In genomic region chr6:108456231-108457062, GRCm38 (mm10) we compare ENCODE assay signal across 8 mouse cellular contexts.
DNase-seq lines count a peak whose midpoint lies in the region; ATAC-seq lines count a peak whose summit lies in the region.

No protein-coding gene starts in this region.

- peak; percentile 53 to 84 for DNase-seq in adrenal gland, adult (ENCODE audit: inconsistent age in 2 of 2, low spot score in 1 of 2)
- no peak for DNase-seq in adrenal gland, adult 8-10 months
- DNase-seq in embryonic facial prominence, embryonic 11.5 days (ENCODE audit: low spot score), result peak; percentile 67
- no peak for DNase-seq in liver, embryonic 11.5 days (ENCODE audit: low spot score)
- no peak for DNase-seq in thymus, postnatal 14 days

- H3K36me3 ChIP-seq in embryonic facial prominence, embryonic 11.5 days (replicated peaks; ENCODE audit: control insufficient read depth, insufficient read depth, low read depth, low read length), result no peaks in the 10 kb centered on the region
- H3K36me3 ChIP-seq in heart, embryonic 12.5 days, result peaks cover 5% of the 10 kb centered on the region; the same call in 1 of the 2 replicates
- H3K36me3 ChIP-seq in kidney, embryonic 15.5 days, result no peaks in the 10 kb centered on the region
- H3K36me3 ChIP-seq in liver, embryonic 11.5 days (ENCODE audit: control insufficient read depth, insufficient read depth, low read length), result no peaks in the 10 kb centered on the region
- H3K36me3 ChIP-seq in neural tube, embryonic 15.5 days, result no peaks in the 10 kb centered on the region

- H3K4me3 ChIP-seq in embryonic facial prominence, embryonic 11.5 days (ENCODE audit: low read depth, low read length), result no peak overlapping the region
- H3K4me3 ChIP-seq in heart, embryonic 12.5 days, result peak overlapping the region; percentile 23
- H3K4me3 ChIP-seq in kidney, embryonic 15.5 days (replicated peaks), result 0 out of 2 replicates have a peak overlapping the region, but pooled peaks have one; percentile 3
- no peak overlapping the region for H3K4me3 ChIP-seq in liver, embryonic 11.5 days (ENCODE audit: low read depth, low read length)
- H3K4me3 ChIP-seq in neural tube, embryonic 15.5 days (replicated peaks), result peak overlapping the region; percentile 4; the same call in 1 of the 2 replicates

- H3K4me2 ChIP-seq in embryonic facial prominence, embryonic 11.5 days (ENCODE audit: low read depth, low read length), result peak overlapping the region; percentile 21; the same call in 1 of the 2 replicates
- H3K4me2 ChIP-seq in heart, embryonic 12.5 days, result peak overlapping the region; percentile 63
- H3K4me2 ChIP-seq in kidney, embryonic 15.5 days, result peak overlapping the region; percentile 47
- H3K4me2 ChIP-seq in liver, embryonic 11.5 days, result peak overlapping the region; percentile 26; the same call in 1 of the 2 replicates
- peak overlapping the region; percentile 54 for H3K4me2 ChIP-seq in neural tube, embryonic 15.5 days

- peak; percentile 39; the same call in 1 of the 2 replicates for ATAC-seq in embryonic facial prominence, embryonic 11.5 days (replicated peaks; ENCODE audit: insufficient number of reproducible peaks, low FRiP score, low TSS enrichment, low read depth)
- ATAC-seq in heart, embryonic 12.5 days (ENCODE audit: insufficient number of reproducible peaks, low FRiP score), result peak; percentile 74
- peak; percentile 48; the same call in 1 of the 2 replicates for ATAC-seq in kidney, embryonic 15.5 days (replicated peaks; ENCODE audit: low FRiP score)
- ATAC-seq in liver, embryonic 11.5 days (replicated peaks; ENCODE audit: low FRiP score), result no peak
- ATAC-seq in neural tube, embryonic 15.5 days (ENCODE audit: low FRiP score), result peak; percentile 51; the same call in 1 of the 2 replicates

- H3K27me3 ChIP-seq in embryonic facial prominence, embryonic 11.5 days (ENCODE audit: control insufficient read depth, insufficient read depth, low read length), result no peaks in the 10 kb centered on the region
- H3K27me3 ChIP-seq in heart, embryonic 12.5 days (replicated peaks), result no peaks in the 10 kb centered on the region
- no peaks in the 10 kb centered on the region for H3K27me3 ChIP-seq in kidney, embryonic 15.5 days
- no peaks in the 10 kb centered on the region for H3K27me3 ChIP-seq in liver, embryonic 11.5 days (replicated peaks; ENCODE audit: control insufficient read depth, insufficient read depth, low read length)
- no peaks in the 10 kb centered on the region for H3K27me3 ChIP-seq in neural tube, embryonic 15.5 days (replicated peaks)

- H3K9me3 ChIP-seq in embryonic facial prominence, embryonic 11.5 days (replicated peaks; ENCODE audit: control insufficient read depth, low read length), result no peaks in the 10 kb centered on the region
- no peaks in the 10 kb centered on the region for H3K9me3 ChIP-seq in heart, embryonic 12.5 days (replicated peaks)
- H3K9me3 ChIP-seq in kidney, embryonic 15.5 days (replicated peaks), result no peaks in the 10 kb centered on the region
- no peaks in the 10 kb centered on the region for H3K9me3 ChIP-seq in liver, embryonic 11.5 days (ENCODE audit: control insufficient read depth, low read length)
- H3K9me3 ChIP-seq in neural tube, embryonic 15.5 days (replicated peaks), result no peaks in the 10 kb centered on the region

- 11% methylated on average over 18 of the region's 18 CpGs for WGBS in embryonic facial prominence, embryonic 11.5 days
- WGBS in heart, embryonic 12.5 days, result 16% methylated on average over 18 of the region's 18 CpGs
- WGBS in kidney, embryonic 15.5 days, result 15% methylated on average over 18 of the region's 18 CpGs
- 44% methylated on average over 18 of the region's 18 CpGs for WGBS in liver, embryonic 11.5 days
- WGBS in neural tube, embryonic 15.5 days, result 10% methylated on average over 18 of the region's 18 CpGs

- peak overlapping the region; percentile 4; the same call in 1 of the 2 replicates for H3K9ac ChIP-seq in embryonic facial prominence, embryonic 11.5 days (replicated peaks; ENCODE audit: low read length)
- H3K9ac ChIP-seq in heart, embryonic 12.5 days, result peak overlapping the region; percentile 68
- H3K9ac ChIP-seq in kidney, embryonic 15.5 days, result no peak overlapping the region
- H3K9ac ChIP-seq in liver, embryonic 11.5 days (ENCODE audit: low read depth, low read length), result no peak overlapping the region
- H3K9ac ChIP-seq in neural tube, embryonic 15.5 days (replicated peaks), result 0 out of 2 replicates have a peak overlapping the region, but pooled peaks have one; percentile 20

- H3K4me1 ChIP-seq in embryonic facial prominence, embryonic 11.5 days (ENCODE audit: control insufficient read depth, insufficient read depth, low read length), result 0 out of 2 replicates have a peak, but pooled peaks cover 3% of the 10 kb centered on the region
- H3K4me1 ChIP-seq in heart, embryonic 12.5 days (replicated peaks), result peaks cover 55% of the 10 kb centered on the region
- H3K4me1 ChIP-seq in kidney, embryonic 15.5 days, result peaks cover 60% of the 10 kb centered on the region
- peaks cover 9% of the 10 kb centered on the region for H3K4me1 ChIP-seq in liver, embryonic 11.5 days (replicated peaks; ENCODE audit: control insufficient read depth, insufficient read depth, low read length)
- peaks cover 23% of the 10 kb centered on the region for H3K4me1 ChIP-seq in neural tube, embryonic 15.5 days

- 0 out of 2 replicates have a peak overlapping the region, but pooled peaks have one; percentile 49 for H3K27ac ChIP-seq in embryonic facial prominence, embryonic 11.5 days (replicated peaks; ENCODE audit: low read depth, low read length)
- H3K27ac ChIP-seq in heart, embryonic 12.5 days (ENCODE audit: poor library complexity, severe bottlenecking), result peak overlapping the region; percentile 79
- peak overlapping the region; percentile 92 for H3K27ac ChIP-seq in kidney, embryonic 15.5 days
- H3K27ac ChIP-seq in liver, embryonic 11.5 days (ENCODE audit: low read depth, low read length), result peak overlapping the region; percentile 53
- peak overlapping the region; percentile 51; the same call in 1 of the 2 replicates for H3K27ac ChIP-seq in neural tube, embryonic 15.5 days (replicated peaks)

Comparison
In these comparisons a context has a peak if more than half of its experiments do, and no peak if none do; other contexts are left out.
1. DNase-seq: peak in adrenal gland, adult (2 of 2) and embryonic facial prominence, embryonic 11.5 days (single experiment); none in adrenal gland, adult 8-10 months (single experiment), liver, embryonic 11.5 days (single experiment) and thymus, postnatal 14 days (single experiment).
2. H3K4me3 ChIP-seq: peak in heart, embryonic 12.5 days (single experiment), kidney, embryonic 15.5 days (single experiment) and neural tube, embryonic 15.5 days (single experiment); none in embryonic facial prominence, embryonic 11.5 days (single experiment) and liver, embryonic 11.5 days (single experiment).
3. H3K9ac ChIP-seq: peak in embryonic facial prominence, embryonic 11.5 days (single experiment), heart, embryonic 12.5 days (single experiment) and neural tube, embryonic 15.5 days (single experiment); none in kidney, embryonic 15.5 days (single experiment) and liver, embryonic 11.5 days (single experiment).
4. Peak in every context shown above with its lines, with median percentiles within 50 percentile points of each other: H3K27ac ChIP-seq and H3K4me2 ChIP-seq.